Mouse (Mus musculus): ENCODE measurements at regions not wholly inside any gene's neighbourhood (a gene's known extent, or its start where the extent isn't known, plus 50 kb on each side); places are given as distances from the start of the nearest gene placed in this dataset.

DNA sequence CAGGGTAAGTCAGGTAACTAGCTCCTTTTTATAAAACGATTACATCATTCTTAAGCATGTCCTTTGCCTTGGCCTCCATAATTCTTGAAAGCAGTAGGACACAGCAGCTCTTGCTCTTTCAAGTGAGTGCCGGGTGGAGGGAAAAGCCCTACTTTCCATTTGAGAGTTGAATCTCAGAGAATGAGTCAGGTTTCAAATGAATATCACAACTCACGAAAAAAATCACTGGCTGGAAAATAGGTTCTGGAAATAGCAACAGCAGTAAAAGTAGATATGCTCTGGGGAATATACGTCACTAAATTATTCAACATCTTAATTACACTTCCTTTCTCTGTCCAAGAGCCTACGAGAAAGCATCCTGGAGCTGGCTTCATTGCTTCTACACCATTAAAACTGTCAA, 250.5 kb downstream of the Kcnc2 start:
- ATAC-seq (ENCODE audit: insufficient read depth) (no peak), DNase-seq (no peak)
- Histone ChIP-seq H3K27me3 (ENCODE audit: insufficient read depth, low read length) (no peaks in the 10 kb centered on the region), H3K27ac (ENCODE audit: low read depth) (no peak overlapping the region), H3K4me3 (ENCODE audit: low read depth, low read length) (no peak overlapping the region), H3K9me3 (ENCODE audit: low read depth, low read length) (no peaks in the 10 kb centered on the region), H3K9ac (no peak overlapping the region), H3K36me3 (ENCODE audit: insufficient read depth) (no peaks in the 10 kb centered on the region), H3K4me1 (ENCODE audit: insufficient read depth) (no peaks in the 10 kb centered on the region), H3K4me2 (no peak overlapping the region)
- 75% methylated on average over 5 of the region's 5 CpGs for WGBS
- no peak for TF ChIP-seq CTCF (IDR thresholded peaks at IDR 0.05; ENCODE audit: low read depth)

GRCm38 (mm10) chr10:112543051-112543450, 272.1 kb downstream of the Kcnc2 start:
- no peaks in the 10 kb centered on the region for H3K27me3 ChIP-seq (ENCODE audit: insufficient read depth, low read length)
- H3K4me2 ChIP-seq = no peak overlapping the region
- H3K27ac ChIP-seq (ENCODE audit: low read depth) = no peak overlapping the region
- no peak overlapping the region for H3K9ac ChIP-seq
- no peak overlapping the region for H3K4me3 ChIP-seq (ENCODE audit: low read depth, low read length)
- TF ChIP-seq CTCF (IDR thresholded peaks at IDR 0.05; ENCODE audit: low read depth) = no peak
- H3K9me3 ChIP-seq (ENCODE audit: low read depth, low read length) = no peaks in the 10 kb centered on the region
- H3K36me3 ChIP-seq (ENCODE audit: insufficient read depth) = no peaks in the 10 kb centered on the region
- 84% methylated on average over 4 of the region's 4 CpGs for WGBS
- H3K4me1 ChIP-seq (ENCODE audit: insufficient read depth) = no peaks in the 10 kb centered on the region
- ATAC-seq (ENCODE audit: insufficient read depth) = no peak
- no peak for DNase-seq

GRCm38 (mm10) chr10:112571772-112572551, 301.0 kb downstream of the Kcnc2 start:
- Histone ChIP-seq H3K9ac (no peak overlapping the region), H3K9me3 (ENCODE audit: low read depth, low read length) (no peaks in the 10 kb centered on the region), H3K36me3 (ENCODE audit: insufficient read depth) (no peaks in the 10 kb centered on the region), H3K4me1 (ENCODE audit: insufficient read depth) (no peaks in the 10 kb centered on the region), H3K4me3 (ENCODE audit: low read depth, low read length) (no peak overlapping the region), H3K27ac (ENCODE audit: low read depth) (no peak overlapping the region), H3K4me2 (no peak overlapping the region), H3K27me3 (ENCODE audit: insufficient read depth, low read length) (no peaks in the 10 kb centered on the region)
- TF ChIP-seq CTCF (IDR thresholded peaks at IDR 0.05; ENCODE audit: low read depth) = no peak
- DNase-seq (no peak), ATAC-seq (ENCODE audit: insufficient read depth) (no peak)
- WGBS = 82% methylated on average over 9 of the region's 9 CpGs

DNA sequence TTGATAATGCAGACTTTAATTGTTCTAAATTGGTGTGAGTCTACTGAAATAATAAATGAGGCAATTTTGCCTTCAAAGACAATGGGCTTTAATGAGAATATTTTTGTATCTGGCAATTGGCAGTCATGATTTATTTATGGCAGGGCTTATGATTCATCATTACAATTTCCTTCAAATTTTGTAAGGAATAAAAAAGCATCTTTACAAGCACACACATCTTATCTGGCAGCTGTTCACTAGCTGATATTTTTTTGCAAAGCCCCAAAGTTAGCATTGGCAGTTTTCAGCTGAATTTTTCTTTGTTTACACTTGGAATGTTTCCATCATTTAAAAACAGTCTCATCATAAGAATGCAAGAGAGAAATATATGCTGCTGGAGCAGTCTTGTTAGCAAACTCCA, 301.6 kb downstream of the Kcnc2 start:
- no peaks in the 10 kb centered on the region for H3K4me1 ChIP-seq (ENCODE audit: insufficient read depth)
- ATAC-seq (ENCODE audit: insufficient read depth) = no peak
- no peaks in the 10 kb centered on the region for H3K27me3 ChIP-seq (ENCODE audit: insufficient read depth, low read length)
- no peak overlapping the region for H3K4me2 ChIP-seq
- H3K27ac ChIP-seq (ENCODE audit: low read depth) = no peak overlapping the region
- no peaks in the 10 kb centered on the region for H3K9me3 ChIP-seq (ENCODE audit: low read depth, low read length)
- DNase-seq = peak; percentile 36
- no peak overlapping the region for H3K9ac ChIP-seq
- H3K4me3 ChIP-seq (ENCODE audit: low read depth, low read length) = no peak overlapping the region
- H3K36me3 ChIP-seq (ENCODE audit: insufficient read depth) = no peaks in the 10 kb centered on the region
- no peak for TF ChIP-seq CTCF (IDR thresholded peaks at IDR 0.05; ENCODE audit: low read depth)

- no peak overlapping the region for H3K4me2 ChIP-seq
- no peak overlapping the region for H3K4me3 ChIP-seq (ENCODE audit: low read depth, low read length)
- ATAC-seq (ENCODE audit: insufficient read depth) (no peak), DNase-seq (no peak)
- TF ChIP-seq CTCF (IDR thresholded peaks at IDR 0.05; ENCODE audit: low read depth) = no peak
- H3K27me3 ChIP-seq (ENCODE audit: insufficient read depth, low read length) = no peaks in the 10 kb centered on the region
- no peak overlapping the region for H3K9ac ChIP-seq
- H3K36me3 ChIP-seq (ENCODE audit: insufficient read depth) = no peaks in the 10 kb centered on the region
- no peak overlapping the region for H3K27ac ChIP-seq (ENCODE audit: low read depth)
- H3K9me3 ChIP-seq (ENCODE audit: low read depth, low read length) = no peaks in the 10 kb centered on the region
- H3K4me1 ChIP-seq (ENCODE audit: insufficient read depth) = no peaks in the 10 kb centered on the region
- 83% methylated on average over 9 of the region's 9 CpGs for WGBS
These were observed 314.0 kb downstream of the Kcnc2 start for GRCm38 (mm10) chr10:112584939-112585338.

- Histone ChIP-seq H3K27ac (ENCODE audit: low read depth) (no peak overlapping the region), H3K4me2 (no peak overlapping the region), H3K4me3 (ENCODE audit: low read depth, low read length) (no peak overlapping the region), H3K9me3 (ENCODE audit: low read depth, low read length) (no peaks in the 10 kb centered on the region), H3K36me3 (ENCODE audit: insufficient read depth) (no peaks in the 10 kb centered on the region), H3K4me1 (ENCODE audit: insufficient read depth) (no peaks in the 10 kb centered on the region), H3K9ac (no peak overlapping the region), H3K27me3 (ENCODE audit: insufficient read depth, low read length) (no peaks in the 10 kb centered on the region)
- ATAC-seq (ENCODE audit: insufficient read depth) (no peak), DNase-seq (no peak)
- no peak for TF ChIP-seq CTCF (IDR thresholded peaks at IDR 0.05; ENCODE audit: low read depth)
- WGBS = 82% methylated on average over 2 of the region's 2 CpGs
These were observed 323.4 kb downstream of the Kcnc2 start for GRCm38 (mm10) chr10:112594327-112594726.

GRCm38 (mm10) chr10:112605592-112605991, 323.2 kb downstream of the Atxn7l3b start:
- WGBS = 74% methylated on average over 2 of the region's 2 CpGs
- no peaks in the 10 kb centered on the region for H3K4me1 ChIP-seq (ENCODE audit: insufficient read depth)

More at GRCm38 (mm10) chr10:112605592-112605991, 323.2 kb downstream of the Atxn7l3b start:
- H3K9ac ChIP-seq = no peak overlapping the region
- TF ChIP-seq CTCF (IDR thresholded peaks at IDR 0.05; ENCODE audit: low read depth) = no peak
- DNase-seq (no peak), ATAC-seq (ENCODE audit: insufficient read depth) (no peak)
- H3K27ac ChIP-seq (ENCODE audit: low read depth) = no peak overlapping the region
- H3K27me3 ChIP-seq (ENCODE audit: insufficient read depth, low read length) = no peaks in the 10 kb centered on the region
- H3K4me3 ChIP-seq (ENCODE audit: low read depth, low read length) = no peak overlapping the region
- H3K4me2 ChIP-seq = no peak overlapping the region
- H3K9me3 ChIP-seq (ENCODE audit: low read depth, low read length) = no peaks in the 10 kb centered on the region
- no peaks in the 10 kb centered on the region for H3K36me3 ChIP-seq (ENCODE audit: insufficient read depth)

All from lung, embryonic 14.5 days (tissue).